Mouse (Mus musculus) cerebellum, postnatal 14 days (tissue): ENCODE measurements at regions not wholly inside any gene's neighbourhood (a gene's known extent, or its start where the extent isn't known, plus 50 kb on each side); places are given as distances from the start of the nearest gene placed in this dataset.
"Not testable (repeated sequence)": the region's sequence is repeated elsewhere in the genome, so short reads cannot be mapped to it uniquely, and the experiment has no call there.

Experiments used
- DNase-seq, 2 experiments: peaks; one replicate each; pipeline ENCODE4 v3.0.0; 2021; ENCODE audit warnings: mixed read lengths in 2 of 2

DNA sequence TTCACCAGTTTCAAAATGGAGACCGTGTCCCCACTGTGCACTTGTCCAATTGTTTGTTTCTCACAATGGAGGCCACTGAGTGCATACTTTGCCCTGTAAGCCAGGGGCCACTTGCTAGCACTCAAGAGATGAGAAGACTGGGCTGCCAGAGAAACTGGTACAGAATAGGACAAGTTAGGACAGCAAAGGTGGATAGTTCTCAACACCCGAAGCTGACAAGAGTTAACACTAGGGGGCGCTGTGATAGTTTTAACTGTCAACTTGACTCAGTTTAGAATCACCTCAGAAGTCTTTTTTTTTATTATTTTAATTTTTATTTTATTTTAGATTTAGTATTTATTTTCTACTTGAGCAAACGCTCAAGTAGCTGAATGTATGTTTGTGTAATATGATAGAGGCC lies 188.2 kb upstream of the Asap2 start:
- DNase-seq = not testable (repeated sequence)

DNA sequence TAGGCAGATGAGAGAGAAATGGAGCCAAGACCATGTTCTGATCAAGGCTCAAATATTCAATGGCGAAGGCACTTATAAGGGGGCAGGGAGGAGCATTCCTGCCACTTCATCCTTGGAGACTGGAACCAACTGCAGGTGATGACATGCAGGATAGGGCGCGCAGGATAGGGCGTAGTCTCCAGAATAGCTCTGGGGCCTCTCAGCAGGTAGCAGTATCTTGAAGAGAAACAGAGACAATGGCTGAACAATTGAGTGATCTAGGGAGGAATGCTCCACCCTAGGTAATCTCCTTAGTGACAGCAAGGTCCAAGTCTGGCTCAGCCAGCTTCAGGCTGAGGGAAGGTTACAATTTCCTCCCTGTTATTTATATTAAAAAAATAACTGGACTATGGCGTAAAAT lies 184.8 kb upstream of the Asap2 start:
- not testable (repeated sequence) for DNase-seq

DNA sequence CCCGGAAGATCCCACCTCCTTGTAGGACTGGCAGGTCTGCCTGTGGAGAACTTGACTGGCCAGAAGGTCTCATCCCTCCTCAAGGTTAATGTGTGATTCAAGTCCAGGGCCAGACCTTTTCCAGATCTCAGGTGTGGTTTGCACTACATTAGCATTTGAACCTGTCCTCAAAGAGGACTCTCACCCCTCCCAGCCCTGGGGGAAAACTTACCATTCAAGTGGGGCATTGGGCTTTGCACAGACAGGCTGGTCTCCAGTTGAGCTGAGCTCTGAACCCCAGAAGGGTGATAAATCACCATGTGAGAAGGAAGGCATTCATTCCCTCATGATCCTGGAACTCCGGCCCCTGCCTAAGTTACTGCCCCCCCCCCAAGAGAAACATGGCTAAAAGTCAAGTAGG lies 183.6 kb upstream of the Asap2 start:
- DNase-seq = no peak

DNA sequence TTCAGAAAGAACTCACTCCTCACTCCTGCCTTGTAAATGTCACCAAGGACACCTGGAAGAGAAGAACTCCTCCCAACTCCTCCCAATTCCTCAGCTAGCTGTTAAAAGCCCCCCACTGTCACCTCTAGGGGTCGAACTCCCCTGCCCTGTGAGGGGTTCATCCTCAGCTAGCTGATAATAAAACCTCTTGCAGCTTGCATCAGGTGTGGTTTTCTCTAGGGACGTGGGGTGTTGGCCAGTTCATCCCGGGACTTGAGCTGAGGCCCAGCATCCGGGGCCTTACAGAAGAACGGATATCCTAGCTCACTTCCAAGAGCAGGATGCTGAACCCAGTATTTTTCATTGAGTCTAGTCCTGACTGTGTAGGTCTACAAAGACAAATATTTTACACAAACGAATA lies 176.4 kb upstream of the Asap2 start:
- DNase-seq = not testable (repeated sequence)

DNA sequence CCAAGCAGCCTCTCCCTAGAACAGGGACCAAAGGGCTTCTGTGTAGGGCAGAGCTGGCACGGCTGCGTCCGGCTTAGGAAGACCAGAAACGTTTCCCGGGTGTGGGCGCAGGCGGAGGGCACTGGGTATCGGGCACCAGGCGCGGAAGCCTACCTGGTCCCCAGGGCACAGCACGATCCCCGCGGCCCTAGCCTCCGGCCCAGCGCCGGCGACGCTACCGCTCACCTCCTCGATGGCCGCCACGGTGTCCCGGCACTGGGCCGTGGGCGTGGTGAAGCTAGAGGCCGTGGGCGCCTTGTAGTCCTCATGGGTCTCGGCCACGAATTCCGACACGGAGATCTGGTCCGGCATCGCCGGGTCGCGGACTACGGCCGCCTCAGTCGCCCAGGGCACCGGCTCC lies 175.1 kb upstream of the Asap2 start:
- not testable (repeated sequence) for DNase-seq

DNA sequence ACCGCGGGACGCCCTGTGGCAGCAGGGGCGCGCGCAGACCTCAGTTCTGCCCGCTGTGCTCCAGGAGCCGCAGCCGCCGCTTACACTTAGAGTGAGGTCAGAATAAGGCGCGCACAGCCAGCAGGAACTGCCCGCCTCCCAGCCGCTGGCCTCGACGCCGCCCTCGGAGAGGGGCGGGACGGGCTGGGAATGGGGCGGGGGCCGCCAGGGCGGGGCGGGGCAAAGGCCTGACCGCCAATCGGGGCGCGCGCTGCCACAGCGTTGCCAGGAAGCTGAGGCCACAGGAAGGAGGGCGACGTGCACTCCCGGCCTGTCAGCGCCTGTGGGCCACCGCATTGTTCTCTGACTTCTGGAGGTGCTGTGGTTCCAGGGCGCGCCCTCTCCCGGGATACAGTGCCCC lies 174.7 kb upstream of the Asap2 start:
- peak in 1 of 2 experiments; percentile 1 for DNase-seq

DNA sequence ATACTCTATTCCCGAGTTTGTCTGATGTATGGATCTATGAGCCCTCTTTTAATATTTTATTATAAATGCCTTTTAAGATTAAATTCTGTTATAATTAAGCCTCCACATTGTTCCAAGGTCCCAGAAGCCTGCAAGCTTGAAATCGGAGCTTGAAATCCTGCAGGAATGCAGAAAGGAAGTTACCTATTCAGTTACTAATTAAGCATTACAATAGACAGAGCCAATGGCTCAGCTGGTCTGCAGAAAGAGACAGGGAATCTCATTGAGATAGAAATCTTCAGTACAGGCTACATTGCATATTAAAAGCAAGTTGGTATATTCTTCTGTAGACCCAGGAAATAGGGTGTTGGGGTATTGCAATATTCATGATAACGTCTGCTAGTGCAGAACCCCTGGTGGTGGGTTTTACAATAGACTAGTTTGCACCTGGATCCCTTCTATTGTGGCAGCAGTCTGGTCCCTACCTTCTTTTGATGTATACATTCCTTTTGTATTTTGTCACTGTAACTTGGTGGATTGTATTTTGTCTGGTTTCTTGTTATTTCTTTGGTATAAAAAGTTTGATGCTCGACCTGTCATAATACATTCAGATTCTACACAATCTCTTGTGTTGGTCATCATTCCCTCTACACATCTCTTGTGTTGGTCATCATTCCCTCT lies 146.5 kb upstream of the Asap2 start:
- DNase-seq = not testable (repeated sequence)

DNA sequence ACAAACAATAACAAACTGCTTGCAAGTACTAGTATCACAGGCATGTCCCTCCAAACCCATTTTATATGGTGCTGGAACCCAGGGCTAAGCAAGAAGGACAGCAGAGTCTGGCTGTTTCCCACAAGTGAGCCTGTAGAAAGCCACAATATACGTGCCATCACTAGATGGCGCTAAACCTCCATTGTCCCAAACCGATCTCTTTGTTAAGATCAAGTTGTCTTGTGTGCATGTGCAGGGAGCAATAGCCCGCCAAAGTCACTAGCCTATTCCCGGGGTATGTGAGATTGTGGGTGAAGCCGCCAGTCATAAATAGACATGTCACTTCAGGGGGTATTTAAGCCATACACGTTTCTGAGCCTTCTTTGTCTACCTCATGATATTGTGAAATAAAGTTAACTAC lies 145.4 kb upstream of the Asap2 start:
- DNase-seq = peak in 1 of 2 experiments; percentile 4

DNA sequence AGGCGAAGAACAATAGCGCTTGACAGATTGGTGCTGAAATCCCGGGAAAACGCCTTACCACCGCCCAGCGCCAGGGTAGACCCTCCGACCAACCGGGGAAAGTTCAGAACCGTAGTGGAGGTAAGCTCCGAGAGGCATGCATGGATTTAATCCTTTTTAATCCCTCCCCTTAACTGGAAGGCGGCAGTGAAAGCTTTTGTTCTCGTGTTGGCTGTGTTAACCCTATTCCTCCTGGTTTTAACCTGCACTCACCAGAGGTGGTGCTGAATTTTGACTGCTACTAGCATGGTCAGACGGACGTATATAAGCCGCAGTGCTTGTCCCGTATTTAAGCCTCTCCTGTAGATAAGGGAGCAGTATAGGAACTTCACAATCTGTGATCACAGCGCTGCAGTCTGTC lies 145.0 kb upstream of the Asap2 start:
- DNase-seq = no peak

DNA sequence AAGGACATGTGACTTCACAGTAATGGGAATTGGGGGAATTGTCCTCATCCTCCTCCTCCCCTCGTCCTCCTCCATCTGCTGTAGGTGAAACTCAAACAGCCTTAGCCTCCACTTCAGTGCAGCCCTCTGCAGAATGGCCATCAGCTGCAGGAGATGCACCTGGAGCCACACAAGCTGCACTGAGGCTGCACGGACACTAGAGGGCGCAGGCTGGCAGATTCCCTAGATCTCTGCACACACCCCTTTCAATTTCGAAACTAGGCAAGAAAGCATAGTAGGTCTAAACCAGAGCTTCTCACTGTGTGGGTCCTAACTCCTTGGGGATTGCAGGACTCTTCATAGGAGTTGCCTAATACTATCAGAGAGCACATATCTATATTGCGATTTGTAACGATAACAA lies 106.2 kb upstream of the Asap2 start:
- DNase-seq = not testable (repeated sequence)

DNA sequence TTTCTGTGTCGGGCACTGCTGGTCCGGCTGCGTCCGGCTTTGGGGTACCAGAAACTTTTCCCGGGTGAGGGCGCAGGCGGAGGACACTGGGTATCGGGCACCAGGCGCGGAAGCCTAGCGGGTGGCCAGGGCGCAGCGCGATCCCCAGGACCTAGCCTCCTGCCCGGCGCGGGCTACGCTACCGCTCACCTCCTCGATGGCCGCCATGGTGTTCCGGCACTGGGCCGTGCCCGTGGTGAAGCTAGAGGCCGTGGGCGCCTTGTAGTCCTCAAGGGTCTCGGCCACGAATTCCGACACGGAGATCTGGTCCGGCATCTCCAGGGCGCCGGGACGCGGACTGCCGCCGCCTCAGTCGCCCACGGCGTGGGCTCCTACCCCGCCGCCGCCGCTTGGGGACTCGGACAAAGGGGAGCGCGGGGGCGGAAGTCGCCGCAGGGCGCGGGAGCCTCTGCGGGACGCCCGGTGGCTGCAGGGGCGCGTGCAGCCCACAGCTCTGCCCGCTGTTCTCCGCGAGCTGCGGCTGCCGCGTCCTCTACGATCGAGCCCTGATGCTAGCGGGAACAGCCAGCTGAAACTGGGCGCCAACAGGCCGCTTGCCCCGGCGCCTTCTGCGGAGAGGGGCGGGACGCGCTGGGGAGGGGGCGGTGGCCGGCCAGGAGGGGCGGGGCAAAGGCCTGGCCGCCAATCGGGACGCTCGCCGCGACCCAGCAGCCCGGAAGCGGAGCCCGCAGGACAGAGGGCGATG lies 69.4 kb upstream of the Asap2 start:
- peak; percentile 64 to 72 for DNase-seq

DNA sequence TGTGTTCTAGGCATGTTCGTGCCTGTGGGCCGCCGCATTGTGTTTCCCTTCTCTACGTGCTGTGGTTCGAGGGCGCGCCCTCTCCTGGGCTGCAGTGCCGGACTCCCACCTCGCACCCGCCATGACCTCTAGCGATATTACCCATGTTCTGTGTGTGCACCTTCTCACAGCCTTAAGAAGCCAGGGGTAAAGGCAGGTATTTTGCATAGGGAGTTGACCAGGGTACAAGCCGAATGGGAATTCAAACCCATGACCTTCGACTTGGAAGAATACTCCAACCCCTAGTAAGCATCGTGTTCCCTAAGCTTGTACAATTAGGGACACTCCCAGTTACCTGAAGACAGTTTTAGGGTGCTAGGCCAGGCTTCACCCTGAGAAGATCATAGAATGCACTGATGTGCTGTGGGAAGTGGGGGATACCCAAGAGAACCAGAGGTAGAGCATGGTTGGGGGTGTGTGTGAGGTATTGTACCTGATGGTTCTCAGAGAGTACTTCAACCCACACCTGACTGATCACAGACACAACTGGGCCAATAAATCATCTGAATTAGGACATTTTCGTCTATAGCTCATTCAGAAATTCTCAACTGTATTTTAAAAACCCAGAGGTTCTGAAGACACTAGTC lies 68.7 kb upstream of the Asap2 start:
- not testable (repeated sequence) for DNase-seq

DNA sequence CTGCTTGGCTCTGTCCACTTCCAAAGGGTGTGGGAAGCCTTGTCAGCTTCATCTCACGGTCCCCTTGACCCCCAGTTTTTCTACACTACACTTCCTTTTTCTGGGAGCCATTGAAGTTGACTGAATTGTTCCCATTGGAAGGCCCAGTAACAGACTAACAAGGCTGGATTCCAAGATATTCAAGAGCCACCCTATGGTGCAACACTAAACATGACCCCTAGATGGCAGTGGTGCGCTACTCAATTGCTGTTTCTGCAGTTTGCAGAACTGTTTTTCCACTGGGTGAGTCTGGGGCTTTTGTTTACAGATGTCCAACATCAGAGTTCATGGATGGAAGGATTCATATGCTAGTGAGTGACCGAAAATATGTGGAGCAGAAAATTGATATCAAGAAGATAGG lies 61.3 kb upstream of the Asap2 start:
- DNase-seq = peak; percentile 56 to 58
